ENCODE assay signal across 8 mouse cellular contexts in genomic region chr11:105911592-105912375, GRCm38 (mm10). TPM values are rescaled to one million over a fixed set of nuclear protein-coding genes. Genes with fewer than 3 reads are reported as not detected.
A peak's percentile ranks its signal among the peaks of the same experiment; 100 is the strongest.
DNase-seq lines count a peak whose midpoint lies in the region; ATAC-seq and TF ChIP-seq lines count a peak whose summit lies in the region.

No protein-coding gene starts in this region.

- no peaks in the 10 kb centered on the region for H3K27me3 ChIP-seq in hindbrain, embryonic 10.5 days (ENCODE audit: insufficient read depth, poor library complexity, severe bottlenecking)
- H3K27me3 ChIP-seq in hindbrain, embryonic 13.5 days, result no peaks in the 10 kb centered on the region
- no peaks in the 10 kb centered on the region for H3K27me3 ChIP-seq in forebrain, postnatal 0 days (ENCODE audit: insufficient read depth, low read length)
- H3K27me3 ChIP-seq in kidney, adult 2 months (replicated peaks; ENCODE audit: control insufficient read depth, insufficient read depth, low read length), result no peaks in the 10 kb centered on the region
- H3K27me3 ChIP-seq in limb, embryonic 11.5 days (ENCODE audit: control insufficient read depth, insufficient read depth, low read length), result no peaks in the 10 kb centered on the region
- no peaks in the 10 kb centered on the region for H3K27me3 ChIP-seq in midbrain, postnatal 0 days (ENCODE audit: insufficient read depth, low read length)

- no peaks in the 10 kb centered on the region for H3K4me1 ChIP-seq in hindbrain, embryonic 10.5 days (replicated peaks)
- no peaks in the 10 kb centered on the region for H3K4me1 ChIP-seq in hindbrain, embryonic 13.5 days (replicated peaks)
- no peaks in the 10 kb centered on the region for H3K4me1 ChIP-seq in forebrain, postnatal 0 days (ENCODE audit: insufficient read depth)
- no peaks in the 10 kb centered on the region for H3K4me1 ChIP-seq in kidney, adult 2 months (ENCODE audit: control insufficient read depth, insufficient read depth, low read length)
- no peaks in the 10 kb centered on the region for H3K4me1 ChIP-seq in limb, embryonic 11.5 days (ENCODE audit: control insufficient read depth, insufficient read depth, low read length)
- no peaks in the 10 kb centered on the region for H3K4me1 ChIP-seq in midbrain, postnatal 0 days (ENCODE audit: insufficient read depth, low read length)

- peak; percentile 90 for TF ChIP-seq CTCF in forebrain, postnatal 0 days (IDR thresholded peaks at IDR 0.05; ENCODE audit: low read depth)
- peak; percentile 67 for TF ChIP-seq CTCF in kidney, adult 2 months (conservative IDR thresholded peaks at IDR 0.05; ENCODE audit: insufficient read depth, insufficient read length, low read depth, low read length)
- peak; percentile 93 for TF ChIP-seq CTCF in midbrain, postnatal 0 days (IDR thresholded peaks at IDR 0.05)

- no peak overlapping the region for H3K4me2 ChIP-seq in hindbrain, embryonic 13.5 days
- H3K4me2 ChIP-seq in forebrain, postnatal 0 days (ENCODE audit: low read depth), result no peak overlapping the region
- H3K4me2 ChIP-seq in limb, embryonic 11.5 days (ENCODE audit: low read depth, severe bottlenecking), result no peak overlapping the region
- H3K4me2 ChIP-seq in midbrain, postnatal 0 days (ENCODE audit: low read depth, low read length, poor library complexity, severe bottlenecking), result no peak overlapping the region

- H3K27ac ChIP-seq in hindbrain, embryonic 10.5 days, result no peak overlapping the region
- no peak overlapping the region for H3K27ac ChIP-seq in hindbrain, embryonic 13.5 days
- no peak overlapping the region for H3K27ac ChIP-seq in forebrain, postnatal 0 days (ENCODE audit: low read depth, low read length)
- no peak overlapping the region for H3K27ac ChIP-seq in kidney, adult 2 months (ENCODE audit: insufficient read depth, low read depth, low read length)
- H3K27ac ChIP-seq in limb, embryonic 11.5 days (replicated peaks; ENCODE audit: low read depth, low read length), result no peak overlapping the region
- H3K27ac ChIP-seq in midbrain, postnatal 0 days (ENCODE audit: low read depth, low read length), result no peak overlapping the region

- H3K9me3 ChIP-seq in hindbrain, embryonic 10.5 days, result no peaks in the 10 kb centered on the region
- no peaks in the 10 kb centered on the region for H3K9me3 ChIP-seq in hindbrain, embryonic 13.5 days
- no peaks in the 10 kb centered on the region for H3K9me3 ChIP-seq in forebrain, postnatal 0 days (ENCODE audit: low read length)
- H3K9me3 ChIP-seq in limb, embryonic 11.5 days (ENCODE audit: control insufficient read depth, low read length), result no peaks in the 10 kb centered on the region
- no peaks in the 10 kb centered on the region for H3K9me3 ChIP-seq in midbrain, postnatal 0 days (ENCODE audit: low read length)

- ATAC-seq in hindbrain, embryonic 13.5 days (ENCODE audit: low FRiP score), result no peak
- peak; percentile 80 for ATAC-seq in forebrain, postnatal 0 days
- ATAC-seq in limb, embryonic 11.5 days (ENCODE audit: insufficient number of reproducible peaks, low FRiP score, low TSS enrichment, low read depth), result no peak
- ATAC-seq in midbrain, postnatal 0 days (ENCODE audit: low FRiP score), result no peak

- WGBS in hindbrain, embryonic 10.5 days, result 38% methylated on average over 4 of the region's 4 CpGs
- 37% methylated on average over 4 of the region's 4 CpGs for WGBS in hindbrain, embryonic 13.5 days
- 29% methylated on average over 4 of the region's 4 CpGs for WGBS in forebrain, postnatal 0 days
- 28% methylated on average over 4 of the region's 4 CpGs for WGBS in kidney, adult 2 months
- WGBS in limb, embryonic 11.5 days, result 41% methylated on average over 4 of the region's 4 CpGs
- WGBS in midbrain, postnatal 0 days, result 36% methylated on average over 4 of the region's 4 CpGs

- DNase-seq in hindbrain, embryonic 10.5 days (ENCODE audit: low spot score), result peak; percentile 66
- peak; percentile 52 for DNase-seq in cerebellum, adult 11-12 months
- peak; percentile 90 for DNase-seq in forebrain, postnatal 0 days
- peak; percentile 79 for DNase-seq in kidney, adult 2 months
- DNase-seq in limb, embryonic 11.5 days (ENCODE audit: low spot score), result peak; percentile 83
- DNase-seq in midbrain, postnatal 0 days (ENCODE audit: low spot score), result peak; percentile 92
- peak; percentile 44 to 55 for DNase-seq in spleen, postnatal 36 days (ENCODE audit: low spot score in 2 of 2)

- peaks cover 33% of the 10 kb centered on the region for H3K36me3 ChIP-seq in hindbrain, embryonic 10.5 days
- peaks cover 57% of the 10 kb centered on the region for H3K36me3 ChIP-seq in hindbrain, embryonic 13.5 days
- peaks cover 49% of the 10 kb centered on the region for H3K36me3 ChIP-seq in forebrain, postnatal 0 days (ENCODE audit: insufficient read depth)
- peaks cover under 1% of the 10 kb centered on the region for H3K36me3 ChIP-seq in kidney, adult 2 months (ENCODE audit: control insufficient read depth, insufficient read depth, low read length)
- no peaks in the 10 kb centered on the region for H3K36me3 ChIP-seq in limb, embryonic 11.5 days (ENCODE audit: control insufficient read depth, insufficient read depth, low read length)
- peaks cover 34% of the 10 kb centered on the region for H3K36me3 ChIP-seq in midbrain, postnatal 0 days (ENCODE audit: insufficient read depth, low read length)

- H3K9ac ChIP-seq in hindbrain, embryonic 13.5 days, result no peak overlapping the region
- H3K9ac ChIP-seq in forebrain, postnatal 0 days, result no peak overlapping the region
- H3K9ac ChIP-seq in limb, embryonic 11.5 days (ENCODE audit: low read length), result no peak overlapping the region
- no peak overlapping the region for H3K9ac ChIP-seq in midbrain, postnatal 0 days (replicated peaks; ENCODE audit: low read length, poor library complexity, severe bottlenecking)

- TF ChIP-seq POLR2A in kidney, adult 2 months (IDR thresholded peaks at IDR 0.05; ENCODE audit: low read depth, low read length), result no peak

- H3K4me3 ChIP-seq in hindbrain, embryonic 10.5 days, result no peak overlapping the region
- H3K4me3 ChIP-seq in hindbrain, embryonic 13.5 days, result no peak overlapping the region
- H3K4me3 ChIP-seq in forebrain, postnatal 0 days (ENCODE audit: low read depth, low read length), result no peak overlapping the region
- no peak overlapping the region for H3K4me3 ChIP-seq in kidney, adult 2 months (ENCODE audit: insufficient read depth, low read depth, low read length)
- H3K4me3 ChIP-seq in limb, embryonic 11.5 days (ENCODE audit: low read depth, low read length), result no peak overlapping the region
- no peak overlapping the region for H3K4me3 ChIP-seq in midbrain, postnatal 0 days (ENCODE audit: low read depth, low read length)

RNA-seq across cellular contexts. Expression of gene Cyb561, which starts 41.4 kb away (rescaled TPM):
- 20.0 and 23.6 TPM in 2 replicates for polyA plus RNA-seq in hindbrain, embryonic 10.5 days (2016; fragmentation: Nextera tagmentation; extraction: Ambion mirVana)
- polyA plus RNA-seq in hindbrain, embryonic 13.5 days (2015; fragmentation: Nextera tagmentation; extraction: Ambion mirVana), result 42.6 and 42.7 TPM in 2 replicates
- 41.9 and 55.8 TPM in 2 replicates for total RNA-seq in forebrain, postnatal 0 days (2014; rRNA removed)
- polyA plus RNA-seq in forebrain, postnatal 0 days (2015; fragmentation: Nextera tagmentation; extraction: Ambion mirVana), result 40.7 and 62.7 TPM in 2 replicates
- 31.1 and 32.2 TPM in 2 replicates for polyA plus RNA-seq in kidney, adult 2 months (2012; rRNA removed)
- 8.7 and 9.2 TPM in 2 replicates for polyA plus RNA-seq in limb, embryonic 11.5 days (2014; fragmentation: Nextera tagmentation; extraction: Ambion mirVana)
- total RNA-seq in midbrain, postnatal 0 days (2014; rRNA removed), result 64.2 and 69.7 TPM in 2 replicates
- 76.7 and 79.6 TPM in 2 replicates for polyA plus RNA-seq in midbrain, postnatal 0 days (2015; fragmentation: Nextera tagmentation; extraction: Ambion mirVana)

RNA-seq across cellular contexts. Expression of gene Ace, which starts 56.0 kb away (rescaled TPM):
- polyA plus RNA-seq in hindbrain, embryonic 10.5 days (2016; fragmentation: Nextera tagmentation; extraction: Ambion mirVana), result 1.3 TPM in 2 replicates
- polyA plus RNA-seq in hindbrain, embryonic 13.5 days (2015; fragmentation: Nextera tagmentation; extraction: Ambion mirVana), result 2.4 and 2.5 TPM in 2 replicates
- total RNA-seq in forebrain, postnatal 0 days (2014; rRNA removed), result 10.3 and 14.3 TPM in 2 replicates
- polyA plus RNA-seq in forebrain, postnatal 0 days (2015; fragmentation: Nextera tagmentation; extraction: Ambion mirVana), result 5.3 and 8.0 TPM in 2 replicates
- 68.0 and 132 TPM in 2 replicates for polyA plus RNA-seq in kidney, adult 2 months (2012; rRNA removed)
- 0.09 and 0.15 TPM in 2 replicates for polyA plus RNA-seq in limb, embryonic 11.5 days (2014; fragmentation: Nextera tagmentation; extraction: Ambion mirVana)
- 25.1 and 27.0 TPM in 2 replicates for total RNA-seq in midbrain, postnatal 0 days (2014; rRNA removed)
- polyA plus RNA-seq in midbrain, postnatal 0 days (2015; fragmentation: Nextera tagmentation; extraction: Ambion mirVana), result 10.0 and 10.1 TPM in 2 replicates
